Mouse (Mus musculus): ENCODE results near the gene Ispd. TPM values are rescaled to one million over a fixed set of nuclear protein-coding genes. Genes with fewer than 3 reads are reported as not detected.

Ispd gene
- polyA plus RNA-seq, 1 experiment from 2014 or later = 1.4 TPM

DNA sequence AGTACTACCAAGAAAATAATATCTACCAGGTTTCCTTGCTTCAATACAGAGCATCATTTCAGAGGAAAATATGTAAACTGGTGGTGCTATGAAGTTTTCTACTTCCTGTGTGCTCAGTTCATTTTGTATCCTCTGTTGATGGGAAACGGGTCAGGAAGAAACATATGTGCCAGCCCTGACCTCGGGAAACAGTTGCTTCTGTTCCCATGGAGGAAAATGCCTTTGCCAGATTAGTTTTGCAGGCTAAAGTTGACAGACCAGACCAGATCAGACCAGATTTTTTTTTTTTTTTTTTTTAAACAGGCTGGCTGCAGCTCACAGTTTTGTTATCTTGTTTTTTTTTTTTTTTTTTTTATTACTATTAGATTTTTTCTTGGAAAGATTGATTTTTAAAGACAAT is 293.2 kb downstream of the Ispd start:
- 65% methylated on average over 2 of the region's 2 CpGs for WGBS (ENCODE audit: missing documents)
- Histone ChIP-seq H3K27ac (no peak overlapping the region), H3K4me3 (ENCODE audit: inconsistent target) (no peak overlapping the region), H3K36me3 (ENCODE audit: inconsistent target) (no peaks in the 10 kb centered on the region), H3K79me2 (ENCODE audit: inconsistent target) (no peaks in the 10 kb centered on the region)

DNA sequence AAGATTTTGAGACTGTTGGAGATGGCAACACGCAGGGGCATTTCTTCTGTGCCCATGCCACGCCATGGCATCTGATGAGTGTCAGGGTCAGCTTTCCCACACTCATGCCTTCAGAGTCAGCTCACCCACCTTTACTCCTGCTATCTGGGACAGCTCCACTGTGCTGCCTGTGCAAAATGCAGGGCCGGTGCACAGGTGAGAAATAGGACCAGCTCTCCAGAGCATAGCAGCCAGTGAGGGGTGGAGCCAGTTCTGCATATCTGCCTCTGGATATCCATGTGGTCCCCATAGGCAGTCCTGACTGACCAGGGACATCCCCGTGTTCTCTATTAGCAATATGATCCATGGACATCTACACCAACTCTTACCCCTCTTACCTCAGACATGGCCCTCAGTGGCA is 297.0 kb downstream of the Ispd start:
- Histone ChIP-seq H3K79me2 (ENCODE audit: inconsistent target) (no peaks in the 10 kb centered on the region), H3K27ac (no peak overlapping the region), H3K36me3 (ENCODE audit: inconsistent target) (no peaks in the 10 kb centered on the region), H3K4me3 (ENCODE audit: inconsistent target) (no peak overlapping the region)
- WGBS (ENCODE audit: missing documents) = 88% methylated on average over 4 of the region's 4 CpGs

DNA sequence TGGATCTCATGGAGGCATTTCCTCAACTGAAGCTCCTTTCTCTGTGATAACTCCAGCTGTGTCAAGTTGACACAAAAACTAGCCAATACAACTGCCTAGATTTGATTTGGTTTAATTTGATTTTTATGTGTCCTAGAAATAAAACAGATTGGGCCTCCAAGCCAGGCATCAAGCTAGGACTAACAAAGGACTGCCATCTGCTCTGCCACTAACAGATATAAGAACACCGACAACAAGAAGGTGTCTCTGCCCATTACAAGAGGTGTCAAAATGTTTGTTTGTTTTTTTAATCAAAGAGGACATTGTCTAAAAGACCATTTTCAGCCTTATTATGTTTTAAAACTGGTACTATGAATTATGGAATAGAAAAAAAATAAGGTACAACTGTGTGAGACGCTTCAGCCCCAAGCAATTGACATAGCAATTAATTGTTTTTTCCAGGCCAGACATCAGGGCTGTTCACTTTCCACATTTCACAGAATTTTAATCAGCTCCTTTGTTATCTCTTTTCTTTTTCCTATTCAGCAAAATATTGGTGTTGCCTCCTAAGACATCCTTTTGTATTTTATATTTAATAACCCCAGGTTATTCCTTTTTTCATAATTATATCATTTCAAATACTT is 299.7 kb downstream of the Ispd start:
- H3K79me2 ChIP-seq (ENCODE audit: inconsistent target) = no peaks in the 10 kb centered on the region
- H3K36me3 ChIP-seq (ENCODE audit: inconsistent target) = no peaks in the 10 kb centered on the region
- 64% methylated on average over 2 of the region's 2 CpGs for WGBS (ENCODE audit: missing documents)
- no peak overlapping the region for H3K4me3 ChIP-seq (ENCODE audit: inconsistent target)
- no peak overlapping the region for H3K27ac ChIP-seq

DNA sequence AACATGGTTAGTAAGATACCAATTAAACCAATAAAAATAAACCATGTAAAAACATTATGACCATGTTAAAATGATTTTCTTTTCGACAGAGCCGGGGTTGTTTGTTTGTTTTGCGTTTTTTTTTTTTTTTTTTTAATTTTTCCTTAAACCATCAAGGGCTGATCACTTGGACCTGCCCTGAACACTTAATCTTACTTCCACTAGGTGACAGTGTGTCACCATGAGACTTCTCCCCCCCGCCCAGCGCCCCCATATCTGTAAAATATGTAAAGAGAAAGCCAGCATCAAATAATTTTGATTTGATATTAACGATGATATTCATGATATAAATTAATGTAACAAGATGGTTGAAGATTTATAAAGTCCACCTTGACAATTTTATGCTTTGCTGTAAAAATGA is 300.5 kb downstream of the Ispd start:
- 85% methylated on average over 4 of the region's 6 CpGs for WGBS (ENCODE audit: missing documents)
- H3K27ac ChIP-seq = no peak overlapping the region
- H3K79me2 ChIP-seq (ENCODE audit: inconsistent target) = no peaks in the 10 kb centered on the region
- no peak overlapping the region for H3K4me3 ChIP-seq (ENCODE audit: inconsistent target)
- no peaks in the 10 kb centered on the region for H3K36me3 ChIP-seq (ENCODE audit: inconsistent target)

DNA sequence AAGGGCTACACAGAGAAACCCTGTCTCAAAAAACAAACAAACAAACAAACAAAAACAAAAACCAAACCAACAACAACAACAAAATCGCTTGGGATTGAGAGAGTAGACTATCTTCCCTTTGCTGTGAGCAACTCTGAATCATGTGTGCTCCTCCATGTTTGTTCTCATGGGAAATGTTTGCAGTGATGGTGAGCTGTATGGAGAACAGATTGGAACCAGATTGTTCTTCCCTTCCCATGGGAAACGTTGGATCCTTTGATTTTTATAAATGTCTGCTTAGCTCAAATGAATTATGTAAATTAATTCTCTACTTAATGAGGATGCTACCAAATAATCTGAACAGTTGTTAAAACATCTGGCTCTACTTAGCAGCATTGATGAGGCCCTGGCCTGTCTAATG is 312.8 kb downstream of the Ispd start:
- 79% methylated on average over 2 of the region's 2 CpGs for WGBS (ENCODE audit: missing documents)
- Histone ChIP-seq H3K36me3 (ENCODE audit: inconsistent target) (no peaks in the 10 kb centered on the region), H3K4me3 (ENCODE audit: inconsistent target) (no peak overlapping the region), H3K27ac (no peak overlapping the region), H3K79me2 (ENCODE audit: inconsistent target) (no peaks in the 10 kb centered on the region)

DNA sequence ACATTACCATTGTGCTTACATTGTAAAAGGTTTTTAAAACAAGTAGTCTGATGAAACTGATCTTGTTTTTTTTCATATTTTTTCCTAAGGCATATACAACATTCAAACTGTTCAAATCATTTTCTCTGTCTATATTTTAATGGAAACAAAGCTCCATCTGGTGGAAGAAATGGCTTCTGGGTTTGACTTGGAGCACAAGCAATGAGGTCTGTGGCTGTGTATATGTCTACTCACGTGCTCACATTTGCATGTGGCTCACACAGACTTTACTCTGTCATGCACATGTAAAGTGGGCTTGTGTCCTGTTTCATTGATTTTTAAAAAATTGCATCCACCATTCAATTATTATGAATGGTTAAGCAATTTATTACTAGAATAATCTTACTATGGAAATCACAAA is 323.1 kb downstream of the Ispd start:
- WGBS (ENCODE audit: missing documents) = 71% methylated on average over 1 of the region's 1 CpGs
- no peaks in the 10 kb centered on the region for H3K79me2 ChIP-seq (ENCODE audit: inconsistent target)
- no peaks in the 10 kb centered on the region for H3K36me3 ChIP-seq (ENCODE audit: inconsistent target)
- H3K27ac ChIP-seq = no peak overlapping the region
- H3K4me3 ChIP-seq (ENCODE audit: inconsistent target) = no peak overlapping the region

DNA sequence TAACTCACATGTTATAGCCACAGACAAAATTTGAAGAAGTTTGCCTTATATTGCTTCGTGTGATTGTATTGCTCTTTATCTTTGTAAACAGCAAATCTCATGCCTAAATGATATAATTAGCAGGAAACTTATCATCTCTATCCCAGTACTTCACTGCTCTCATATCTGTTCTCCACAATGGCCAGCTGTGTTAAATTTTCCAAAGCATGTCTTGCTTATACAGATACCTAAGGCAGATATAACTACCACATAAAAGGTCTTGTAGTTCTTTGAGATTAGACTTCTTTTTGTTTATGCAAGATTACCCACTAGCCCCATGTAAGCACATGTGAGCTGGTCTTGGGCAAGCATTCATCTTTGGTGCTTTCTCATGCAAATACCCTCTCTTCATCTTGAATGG is 327.6 kb downstream of the Ispd start:
- WGBS (ENCODE audit: missing documents) = 80% methylated on average over 1 of the region's 1 CpGs

DNA sequence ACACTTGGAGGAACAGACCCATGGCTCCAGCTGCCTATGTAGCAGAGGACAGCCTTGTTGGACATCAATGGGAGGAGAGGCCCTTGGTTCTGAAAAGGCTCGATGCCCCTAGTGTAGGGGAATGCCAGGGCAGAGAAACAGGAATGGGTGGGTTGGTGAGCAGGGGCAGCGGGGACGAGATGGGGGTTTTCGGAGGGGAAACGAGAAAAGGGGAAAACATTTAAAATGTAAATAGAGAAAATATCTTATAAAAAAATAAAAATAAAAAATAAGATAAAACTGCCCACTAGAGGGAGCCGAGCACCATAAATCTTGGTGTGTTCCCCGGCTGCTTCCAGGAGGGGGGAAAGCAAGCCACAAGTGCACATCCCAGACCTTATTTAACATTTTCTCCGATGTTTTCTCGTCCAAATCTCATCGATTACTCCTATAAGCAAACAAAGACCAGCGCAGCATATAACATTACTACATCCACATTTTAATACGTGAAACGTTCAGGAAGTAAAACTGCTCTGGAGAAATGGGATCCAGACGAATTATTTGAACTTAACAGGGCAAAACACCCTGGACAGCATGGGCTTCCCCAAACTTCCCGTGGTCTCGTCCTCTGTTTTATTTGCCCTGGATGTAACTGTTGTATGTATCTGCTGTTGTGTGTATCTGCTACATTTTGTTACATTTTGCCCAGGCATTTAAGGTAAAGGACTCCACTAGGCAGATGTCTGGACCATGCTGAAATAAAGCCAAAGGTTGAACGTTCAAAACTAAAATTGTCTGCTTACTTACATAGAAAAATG is 332.8 kb downstream of the Ispd start:
- Histone ChIP-seq H3K4me3 (ENCODE audit: inconsistent target) (no peak overlapping the region), H3K27ac (no peak overlapping the region), H3K79me2 (ENCODE audit: inconsistent target) (no peaks in the 10 kb centered on the region), H3K36me3 (ENCODE audit: inconsistent target) (no peaks in the 10 kb centered on the region)
- WGBS (ENCODE audit: missing documents) = 20% methylated on average over 17 of the region's 17 CpGs

More for the DNA sequence above, 327.6 kb downstream of the Ispd start:
- H3K36me3 ChIP-seq (ENCODE audit: inconsistent target) = no peaks in the 10 kb centered on the region
- no peak overlapping the region for H3K4me3 ChIP-seq (ENCODE audit: inconsistent target)
- H3K27ac ChIP-seq = no peak overlapping the region
- H3K79me2 ChIP-seq (ENCODE audit: inconsistent target) = no peaks in the 10 kb centered on the region

DNA sequence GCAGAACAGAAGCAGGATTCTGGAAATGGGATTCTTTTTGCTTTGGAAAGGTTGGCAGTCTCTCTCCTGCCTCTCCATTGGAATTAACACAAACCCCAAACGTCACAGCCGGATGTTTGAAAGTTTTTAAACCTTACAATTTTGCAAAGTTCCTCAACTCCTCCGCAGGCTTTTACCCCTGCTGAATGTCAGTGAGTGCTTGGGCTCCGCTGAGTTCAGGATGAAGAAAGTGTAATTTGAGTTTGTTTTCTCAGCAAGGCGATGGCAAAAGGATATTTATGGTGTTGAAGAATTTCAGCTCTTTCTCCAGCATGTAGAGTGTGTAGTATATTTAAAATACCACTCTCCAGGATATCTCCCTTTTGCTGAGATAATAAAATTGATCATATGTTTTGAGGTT is 336.3 kb downstream of the Ispd start:
- WGBS (ENCODE audit: missing documents) = 92% methylated on average over 5 of the region's 5 CpGs
- H3K27ac ChIP-seq = no peak overlapping the region
- no peak overlapping the region for H3K4me3 ChIP-seq (ENCODE audit: inconsistent target)
- H3K36me3 ChIP-seq (ENCODE audit: inconsistent target) = no peaks in the 10 kb centered on the region
- no peaks in the 10 kb centered on the region for H3K79me2 ChIP-seq (ENCODE audit: inconsistent target)

DNA sequence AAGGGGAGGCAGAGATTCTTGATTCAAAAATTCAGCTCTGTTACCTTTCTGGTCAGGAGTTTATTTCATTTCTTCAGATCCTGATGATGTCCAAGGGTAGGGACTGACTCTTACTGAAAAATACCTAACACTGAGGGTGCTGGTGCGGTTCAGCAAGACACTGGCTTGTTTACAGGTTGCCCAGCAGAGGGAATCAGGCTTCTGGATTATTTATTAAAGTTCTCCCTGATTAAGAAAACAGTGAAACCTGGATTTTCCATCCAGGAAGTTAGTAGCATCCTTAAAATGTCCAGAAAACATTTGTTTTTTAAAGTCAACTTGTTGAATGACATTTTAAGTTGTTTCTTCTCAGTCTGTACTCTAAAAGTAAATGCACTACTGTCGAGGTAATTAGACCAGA is 337.2 kb downstream of the Ispd start:
- H3K36me3 ChIP-seq (ENCODE audit: inconsistent target) = no peaks in the 10 kb centered on the region
- H3K27ac ChIP-seq = no peak overlapping the region
- no peaks in the 10 kb centered on the region for H3K79me2 ChIP-seq (ENCODE audit: inconsistent target)
- 92% methylated on average over 2 of the region's 2 CpGs for WGBS (ENCODE audit: missing documents)
- no peak overlapping the region for H3K4me3 ChIP-seq (ENCODE audit: inconsistent target)

DNA sequence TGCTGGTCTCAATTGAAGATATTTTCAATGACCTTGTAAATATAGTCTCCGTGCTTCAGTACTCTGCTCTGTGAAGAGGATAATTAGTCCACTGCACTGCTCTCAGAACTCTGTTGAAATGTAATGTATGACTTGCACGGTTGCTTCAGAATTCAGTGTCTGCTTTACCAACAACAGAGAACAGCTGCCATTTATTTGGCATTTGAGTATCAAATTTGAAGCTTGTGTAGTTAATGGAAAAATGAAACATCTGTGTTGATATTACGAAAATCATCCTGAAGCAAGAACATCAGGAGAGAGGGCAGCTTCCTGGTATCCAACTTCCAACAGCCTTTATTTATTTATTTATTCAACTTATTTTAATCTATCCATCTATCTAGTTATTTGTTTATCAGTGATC is 337.8 kb downstream of the Ispd start:
- no peaks in the 10 kb centered on the region for H3K36me3 ChIP-seq (ENCODE audit: inconsistent target)
- no peaks in the 10 kb centered on the region for H3K79me2 ChIP-seq (ENCODE audit: inconsistent target)
- no peak overlapping the region for H3K27ac ChIP-seq
- WGBS (ENCODE audit: missing documents) = 92% methylated on average over 3 of the region's 3 CpGs
- H3K4me3 ChIP-seq (ENCODE audit: inconsistent target) = no peak overlapping the region

DNA sequence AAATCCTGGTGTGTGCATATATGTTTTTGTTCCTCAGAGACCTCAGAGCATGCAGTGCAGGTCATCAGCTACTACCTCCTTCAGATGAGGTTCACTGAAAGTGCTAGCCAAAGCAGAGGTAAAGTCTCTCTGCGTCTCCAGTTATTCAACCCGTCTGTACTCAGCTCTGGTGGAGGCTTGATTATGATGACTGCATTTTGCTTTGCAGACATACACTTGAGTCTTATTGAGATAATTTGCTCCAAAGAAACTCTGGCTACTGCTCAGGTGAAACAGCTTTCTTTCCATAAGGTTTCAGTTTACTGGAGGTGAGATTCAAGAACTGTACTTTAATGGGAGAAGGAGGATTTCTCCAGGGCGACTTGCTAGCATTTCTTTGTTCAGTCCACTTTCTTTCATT is 339.5 kb downstream of the Ispd start:
- Histone ChIP-seq H3K27ac (no peak overlapping the region), H3K36me3 (ENCODE audit: inconsistent target) (no peaks in the 10 kb centered on the region), H3K79me2 (ENCODE audit: inconsistent target) (no peaks in the 10 kb centered on the region), H3K4me3 (ENCODE audit: inconsistent target) (no peak overlapping the region)
- WGBS (ENCODE audit: missing documents) = 96% methylated on average over 3 of the region's 3 CpGs

DNA sequence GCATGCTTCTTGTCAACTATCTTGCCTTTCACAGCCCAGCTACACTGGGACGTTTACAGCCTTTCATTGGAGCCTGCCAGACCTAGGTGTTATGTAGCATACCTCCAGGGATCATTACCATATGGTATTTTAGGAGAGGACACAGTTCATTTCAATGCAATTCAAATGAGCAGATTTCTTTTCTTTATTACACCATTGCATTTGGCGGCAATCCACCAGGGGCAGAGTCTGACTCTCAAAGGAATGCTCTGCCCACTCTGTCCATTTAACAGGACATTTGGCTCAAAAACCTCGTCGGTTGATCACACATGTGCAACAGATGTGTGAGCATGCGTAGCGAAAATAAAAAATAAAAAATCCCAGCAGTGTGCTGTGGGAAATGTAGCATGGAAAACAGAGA is 340.0 kb downstream of the Ispd start:
- Histone ChIP-seq H3K79me2 (ENCODE audit: inconsistent target) (no peaks in the 10 kb centered on the region), H3K36me3 (ENCODE audit: inconsistent target) (no peaks in the 10 kb centered on the region), H3K4me3 (ENCODE audit: inconsistent target) (no peak overlapping the region), H3K27ac (no peak overlapping the region)
- WGBS (ENCODE audit: missing documents) = 90% methylated on average over 6 of the region's 6 CpGs

DNA sequence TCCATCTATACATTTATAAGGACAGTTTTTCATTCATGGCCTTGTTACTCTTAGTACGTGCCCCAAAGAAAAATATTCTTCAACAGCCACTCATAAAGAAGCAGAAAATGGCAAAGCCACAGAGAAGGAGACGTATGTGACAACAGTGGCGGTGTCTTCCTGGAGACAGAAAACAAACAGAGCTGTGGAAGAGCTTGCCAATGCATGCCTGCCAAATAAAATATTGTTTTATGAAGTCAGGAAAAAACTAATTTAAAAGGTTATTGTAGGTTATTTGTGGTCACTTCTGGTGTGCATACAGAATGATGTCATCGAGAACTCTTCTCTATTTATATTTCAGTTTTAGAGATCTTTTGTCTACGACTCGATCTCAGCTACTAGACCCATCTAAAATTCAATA is 341.5 kb downstream of the Ispd start:
- 76% methylated on average over 6 of the region's 6 CpGs for WGBS (ENCODE audit: missing documents)
- no peaks in the 10 kb centered on the region for H3K36me3 ChIP-seq (ENCODE audit: inconsistent target)
- no peak overlapping the region for H3K27ac ChIP-seq
- H3K4me3 ChIP-seq (ENCODE audit: inconsistent target) = no peak overlapping the region
- H3K79me2 ChIP-seq (ENCODE audit: inconsistent target) = no peaks in the 10 kb centered on the region

DNA sequence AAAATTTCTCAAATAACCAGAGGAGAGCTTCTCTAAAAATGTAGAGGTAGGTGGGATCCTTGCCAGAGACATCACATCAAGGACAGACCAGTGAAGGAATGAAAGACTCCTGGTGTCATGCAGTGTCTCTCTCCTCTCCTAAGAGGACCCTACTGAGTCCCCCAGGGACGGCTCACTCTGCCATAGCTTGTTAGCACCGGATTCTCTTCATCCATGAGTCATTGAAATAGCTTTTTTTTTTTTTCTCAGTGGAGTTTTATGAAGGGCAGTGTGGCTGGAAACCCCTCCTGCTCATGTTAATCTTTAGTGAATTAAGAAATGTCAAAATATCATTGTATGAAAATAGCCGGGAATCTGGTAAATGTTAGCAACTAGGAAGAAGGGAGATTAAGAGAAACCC is 342.1 kb downstream of the Ispd start:
- Histone ChIP-seq H3K27ac (no peak overlapping the region), H3K36me3 (ENCODE audit: inconsistent target) (no peaks in the 10 kb centered on the region), H3K4me3 (ENCODE audit: inconsistent target) (no peak overlapping the region), H3K79me2 (ENCODE audit: inconsistent target) (no peaks in the 10 kb centered on the region)
- 89% methylated on average over 3 of the region's 3 CpGs for WGBS (ENCODE audit: missing documents)

DNA sequence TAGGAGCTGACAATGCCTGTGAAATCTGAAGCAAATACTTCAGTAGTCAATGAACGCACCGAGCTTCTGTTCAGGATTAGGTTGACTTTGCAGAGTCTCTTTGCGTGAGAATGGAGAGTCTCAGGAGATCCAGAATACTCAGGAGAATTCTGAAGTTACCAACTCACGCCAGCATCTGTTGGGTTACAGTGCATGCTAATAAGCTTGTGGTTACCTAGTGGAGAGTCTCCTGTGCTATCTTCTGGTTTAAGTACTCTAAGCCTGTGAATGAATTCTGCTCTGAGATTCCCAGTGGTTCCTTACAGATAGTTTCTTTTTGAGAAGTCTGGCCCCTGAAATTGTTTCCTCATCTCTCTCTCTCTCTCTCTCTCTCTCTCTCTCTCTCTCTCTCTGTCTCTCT is 343.0 kb downstream of the Ispd start:
- Histone ChIP-seq H3K27ac (no peak overlapping the region), H3K4me3 (ENCODE audit: inconsistent target) (no peak overlapping the region), H3K36me3 (ENCODE audit: inconsistent target) (no peaks in the 10 kb centered on the region), H3K79me2 (ENCODE audit: inconsistent target) (no peaks in the 10 kb centered on the region)
- WGBS (ENCODE audit: missing documents) = 97% methylated on average over 4 of the region's 4 CpGs
